Mouse (Mus musculus) bone marrow macrophage, adult 2 months (primary cell): ENCODE measurements around the gene Kcna3. TPM values are rescaled to one million over a fixed set of nuclear protein-coding genes. Genes with fewer than 3 reads are reported as not detected.

Experiments used
- H3K27ac ChIP-seq: 2 replicates; pipeline ENCODE4 v1.5.1; 2012; ENCODE audit warnings: low read depth, low read length; ENCODE audit not compliant: insufficient read depth
- H3K4me1 ChIP-seq: 2 replicates; pipeline ENCODE4 v1.6.1; 2012; ENCODE audit warnings: low read length; ENCODE audit not compliant: control insufficient read depth, insufficient read depth
- H3K4me3 ChIP-seq: 2 replicates; pipeline ENCODE4 v1.5.1; 2012; ENCODE audit warnings: mild to moderate bottlenecking, low read length, moderate library complexity; ENCODE audit not compliant: insufficient read depth
- CTCF ChIP-seq: IDR thresholded peaks from 2 replicates; pipeline ENCODE4 v1.5.1; 2012; ENCODE audit warnings: low read depth, mild to moderate bottlenecking, low read length, moderate library complexity
- POLR2A ChIP-seq: IDR thresholded peaks from 2 replicates; pipeline ENCODE4 v1.6.1; 2012; ENCODE audit warnings: mild to moderate bottlenecking, low read depth, low read length, borderline replicate concordance
- polyA plus RNA-seq: library from polyadenylated mRNA; stranded (reverse); fragments of >200 nt; gene quantifications from 2 replicates; pipeline ENCODE4 v1.2.4, GENCODE M21; 2012; ENCODE audit not compliant: missing spikeins, insufficient read depth, insufficient read length

The Kcna3 gene
- polyA plus RNA-seq, 1 experiment, result 2.5 TPM

GRCm38 (mm10) chr3:107062771-107063170, 26.8 kb downstream of the Kcna3 start:
- TF ChIP-seq POLR2A (no peak), CTCF (no peak)
- H3K27ac ChIP-seq, result no peak overlapping the region
- H3K4me3 ChIP-seq, result no peak overlapping the region
- peaks cover 20% of the 10 kb centered on the region for H3K4me1 ChIP-seq

GRCm38 (mm10) chr3:107065510-107066095, 29.6 kb downstream of the Kcna3 start:
- H3K27ac ChIP-seq, result no peak overlapping the region
- peaks cover 20% of the 10 kb centered on the region for H3K4me1 ChIP-seq
- no peak overlapping the region for H3K4me3 ChIP-seq
- no peak for TF ChIP-seq CTCF
- no peak for TF ChIP-seq POLR2A

- no peak overlapping the region for H3K27ac ChIP-seq
- peaks cover 20% of the 10 kb centered on the region for H3K4me1 ChIP-seq
- H3K4me3 ChIP-seq, result no peak overlapping the region
- TF ChIP-seq POLR2A, result no peak
- no peak for TF ChIP-seq CTCF
Measured at GRCm38 (mm10) chr3:107066165-107066850, 30.3 kb downstream of the Kcna3 start.

- Histone ChIP-seq H3K4me3 (no peak overlapping the region), H3K27ac (no peak overlapping the region), H3K4me1 (peaks cover 17% of the 10 kb centered on the region)
- TF ChIP-seq POLR2A (no peak), CTCF (no peak)
Measured at GRCm38 (mm10) chr3:107067245-107067644, 31.3 kb downstream of the Kcna3 start.

GRCm38 (mm10) chr3:107073863-107074262, 37.9 kb downstream of the Kcna3 start:
- Histone ChIP-seq H3K27ac (no peak overlapping the region), H3K4me1 (peaks cover 2% of the 10 kb centered on the region; the same call in 1 of the 2 replicates), H3K4me3 (no peak overlapping the region)
- TF ChIP-seq POLR2A, result no peak

GRCm38 (mm10) chr3:107075705-107076104, 39.7 kb downstream of the Kcna3 start:
- peaks cover 2% of the 10 kb centered on the region; the same call in 1 of the 2 replicates for H3K4me1 ChIP-seq
- no peak overlapping the region for H3K4me3 ChIP-seq
- H3K27ac ChIP-seq, result no peak overlapping the region
- TF ChIP-seq CTCF, result no peak
- no peak for TF ChIP-seq POLR2A

- Histone ChIP-seq H3K27ac (no peak overlapping the region), H3K4me1 (peaks cover 7% of the 10 kb centered on the region), H3K4me3 (no peak overlapping the region)
- no peak for TF ChIP-seq POLR2A
- TF ChIP-seq CTCF, result no peak
Measured at GRCm38 (mm10) chr3:107076658-107077057, 40.7 kb downstream of the Kcna3 start.

- Histone ChIP-seq H3K4me3 (no peak overlapping the region), H3K27ac (no peak overlapping the region), H3K4me1 (peaks cover 7% of the 10 kb centered on the region)
- TF ChIP-seq POLR2A, result no peak
- TF ChIP-seq CTCF, result no peak
Measured at GRCm38 (mm10) chr3:107077101-107077500, 41.1 kb downstream of the Kcna3 start.

GRCm38 (mm10) chr3:107080803-107081202, 44.8 kb downstream of the Kcna3 start:
- Histone ChIP-seq H3K4me3 (no peak overlapping the region), H3K4me1 (peaks cover 13% of the 10 kb centered on the region), H3K27ac (no peak overlapping the region)
- TF ChIP-seq POLR2A (no peak), CTCF (no peak)

- Histone ChIP-seq H3K4me1 (peaks cover 13% of the 10 kb centered on the region), H3K27ac (no peak overlapping the region), H3K4me3 (no peak overlapping the region)
- TF ChIP-seq CTCF (no peak), POLR2A (no peak)
Measured at GRCm38 (mm10) chr3:107081227-107081626, 45.3 kb downstream of the Kcna3 start.

GRCm38 (mm10) chr3:107084586-107084985, 48.6 kb downstream of the Kcna3 start:
- peaks cover 17% of the 10 kb centered on the region for H3K4me1 ChIP-seq
- no peak overlapping the region for H3K27ac ChIP-seq
- H3K4me3 ChIP-seq, result no peak overlapping the region
- TF ChIP-seq POLR2A (no peak), CTCF (no peak)

- Histone ChIP-seq H3K4me1 (peaks cover 12% of the 10 kb centered on the region), H3K4me3 (no peak overlapping the region), H3K27ac (no peak overlapping the region)
- no peak for TF ChIP-seq CTCF
- no peak for TF ChIP-seq POLR2A
Measured at GRCm38 (mm10) chr3:107087410-107087809, 51.4 kb downstream of the Kcna3 start.

Other genes starting within 250 kb of the Kcna3 start
- gene Cd53, start 246.0 kb upstream of the Kcna3 start, polyA plus RNA-seq, result 691 and 706 TPM in 2 replicates
- gene Olfr266, start 209.9 kb upstream of the Kcna3 start, polyA plus RNA-seq, result not detected in 2 replicates
- gene Kcna2, start 65.0 kb downstream of the Kcna3 start, polyA plus RNA-seq, result not detected in 2 replicates
- gene Kcna10, start 146.9 kb downstream of the Kcna3 start, polyA plus RNA-seq, result not detected in 2 replicates
- gene Cym, start 185.6 kb downstream of the Kcna3 start, polyA plus RNA-seq, result not detected in 2 replicates
- gene A630076J17Rik, start 194.4 kb downstream of the Kcna3 start, polyA plus RNA-seq, result not detected in 2 replicates
- gene Prok1, start 203.5 kb downstream of the Kcna3 start, polyA plus RNA-seq, result not detected in 2 replicates
- gene Lamtor5, start 242.7 kb downstream of the Kcna3 start, polyA plus RNA-seq, result 130 and 131 TPM in 2 replicates